Mouse (Mus musculus): Measurements from ENCODE around the gene Optn. TPM values are rescaled to one million over a fixed set of nuclear protein-coding genes. Genes with fewer than 3 reads are reported as not detected.
A peak's percentile ranks its signal among the peaks of the same experiment; 100 is the strongest.
"Not testable (repeated sequence)": the region's sequence is repeated elsewhere in the genome, so short reads cannot be mapped to it uniquely, and the experiment has no call there.

The Optn gene
- 3.2 and 4.0 TPM in 2 replicates for polyA plus RNA-seq (2015; fragmentation: Nextera tagmentation; extraction: Ambion mirVana)

GRCm38 (mm10) chr2:5063299-5064205 is at the start of gene Optn:
Optn (minus strand) TSS chr2:5064051.
- peak; percentile 45 for DNase-seq (ENCODE audit: low spot score)

DNA sequence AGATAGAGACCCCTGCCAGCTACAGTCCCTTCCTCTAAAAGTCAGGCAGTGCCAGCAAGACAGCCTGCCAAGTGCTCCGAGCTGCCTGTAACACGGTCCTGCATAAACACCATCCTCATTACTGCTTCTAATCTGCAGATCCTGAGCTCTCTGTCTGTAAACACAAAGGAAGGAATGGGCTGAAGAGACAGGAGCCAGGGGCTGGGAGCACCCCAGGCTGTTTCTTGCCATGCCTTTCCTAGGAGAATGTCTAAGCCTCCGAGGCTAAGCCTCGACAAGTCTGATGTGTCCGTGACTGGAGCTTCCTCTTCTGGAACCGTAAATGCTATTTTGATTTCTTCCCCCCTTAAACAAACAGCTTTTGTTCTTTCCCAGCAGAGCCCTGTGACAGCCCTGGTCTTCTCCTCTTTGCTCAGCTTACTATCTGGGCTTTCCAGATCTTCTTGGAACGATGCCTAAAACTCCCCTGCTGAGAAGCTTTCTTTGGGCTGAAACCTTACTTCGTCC is 49.0 kb upstream of the Optn start:
- DNase-seq (ENCODE audit: low spot score) = no peak

DNA sequence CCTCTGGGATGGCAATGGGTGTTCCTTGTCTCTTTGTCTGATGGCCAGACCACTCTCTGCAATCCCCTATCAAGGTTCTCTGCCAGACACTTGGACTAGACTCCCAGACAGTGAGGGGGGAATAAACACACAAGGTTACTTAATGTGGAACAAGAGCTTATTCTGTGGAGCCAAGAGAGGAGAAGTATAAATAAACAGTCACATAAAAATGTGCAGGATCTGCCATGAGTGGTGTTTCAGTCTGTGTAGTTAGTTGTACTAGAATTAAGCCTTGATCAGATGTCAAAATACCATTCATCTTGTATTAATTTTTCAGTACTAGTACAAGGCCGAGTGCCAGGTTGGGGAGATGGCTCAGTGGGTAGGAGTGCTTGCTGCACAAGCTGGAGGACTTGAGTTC is 39.0 kb upstream of the Optn start:
- no peak for DNase-seq (ENCODE audit: low spot score)

DNA sequence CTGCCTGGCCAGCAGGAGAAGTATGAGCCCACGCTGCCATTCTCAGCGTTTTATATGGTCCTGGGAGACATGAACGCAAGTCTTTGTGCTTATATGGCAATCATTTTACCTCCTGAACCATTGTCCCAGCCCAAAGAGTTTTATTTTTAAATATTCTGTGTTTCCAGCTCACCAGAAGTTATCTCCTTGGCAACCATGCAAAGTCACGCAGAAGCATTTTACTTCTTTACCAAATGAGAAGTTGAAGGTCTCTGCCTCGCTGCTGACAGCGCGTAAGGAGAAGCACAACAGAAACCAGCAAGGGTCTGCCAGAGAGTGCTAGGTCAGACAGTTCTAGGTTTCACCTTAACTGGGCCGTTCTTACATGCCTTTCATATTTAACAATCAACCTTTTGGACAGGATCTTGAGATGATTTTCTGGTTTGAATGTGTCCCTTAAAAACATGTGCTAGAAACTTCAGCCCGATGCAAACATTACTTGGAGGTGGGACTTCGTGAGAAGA is 37.9 kb upstream of the Optn start:
- no peak for DNase-seq (ENCODE audit: low spot score)

DNA sequence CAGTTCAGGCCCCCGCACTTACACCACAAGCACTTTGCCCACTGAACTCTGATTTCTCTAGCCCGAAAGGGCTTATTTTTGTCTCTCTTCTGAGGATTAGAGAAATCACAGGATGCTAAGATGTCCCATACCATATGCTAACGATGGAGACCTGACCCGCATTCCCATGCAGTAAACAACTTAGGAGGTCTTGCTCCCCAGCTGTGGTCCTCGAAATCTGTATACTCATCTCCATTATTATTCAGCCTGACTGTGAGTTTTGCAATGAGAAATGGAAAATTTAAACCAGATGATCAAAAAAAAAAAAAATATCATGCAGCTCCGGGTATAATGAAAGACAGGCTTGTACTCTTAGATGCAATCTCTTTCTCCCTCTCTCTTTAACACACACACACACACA is 35.3 kb upstream of the Optn start:
- DNase-seq (ENCODE audit: low spot score) = no peak

DNA sequence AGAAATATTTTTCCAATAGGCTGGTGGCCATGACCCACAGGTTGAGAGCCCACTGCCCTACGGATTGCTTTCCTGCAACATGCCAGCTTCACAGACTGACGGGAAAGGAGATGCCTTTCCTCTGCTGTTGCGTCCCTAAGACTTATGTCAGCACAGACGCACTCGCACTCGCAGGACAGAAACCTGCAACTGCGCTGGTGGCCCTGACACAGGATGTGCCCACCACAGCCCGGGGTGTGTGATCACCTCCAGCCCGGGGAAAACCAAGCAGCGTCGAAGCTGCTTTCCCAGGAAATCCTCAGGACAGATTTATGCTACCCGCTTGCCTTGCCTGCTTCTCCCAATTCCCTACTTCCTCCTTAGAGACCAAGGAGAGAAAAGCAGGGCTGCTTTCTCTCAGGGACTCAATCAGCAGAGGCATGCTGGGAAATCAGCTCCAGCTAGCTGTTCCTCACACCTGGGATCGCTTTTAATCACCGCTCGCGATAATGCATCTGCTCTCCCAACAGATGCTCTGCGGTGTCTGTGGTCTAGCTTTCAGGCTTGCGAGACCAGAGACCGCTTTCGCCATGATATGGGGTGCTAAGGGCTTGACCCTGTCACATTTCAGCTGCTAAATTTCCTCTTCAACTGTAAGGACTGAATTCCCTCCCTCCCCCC is 34.1 kb upstream of the Optn start:
- peak; percentile 43 for DNase-seq (ENCODE audit: low spot score)

GRCm38 (mm10) chr2:5095316-5095715 is 31.5 kb upstream of the Optn start:
- no peak for DNase-seq (ENCODE audit: low spot score)

DNA sequence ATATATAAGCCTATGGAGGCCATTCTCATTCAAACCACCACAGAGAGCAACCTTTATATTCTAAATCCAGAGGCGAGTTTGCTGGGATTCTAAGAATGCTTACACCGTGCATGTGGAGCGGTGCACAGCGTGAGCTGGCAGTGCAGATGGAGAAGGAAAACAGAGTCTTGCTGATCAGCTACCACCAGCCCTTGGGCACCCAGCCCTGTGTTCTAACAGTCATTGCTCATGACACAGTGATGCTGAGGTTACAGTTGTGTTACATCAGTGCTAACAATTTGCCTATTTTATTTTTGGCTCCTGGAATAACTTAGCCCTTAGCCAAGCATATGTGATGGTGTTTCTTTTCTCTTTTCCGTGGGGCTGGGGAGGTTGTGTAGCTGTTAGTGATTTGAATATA is 31.0 kb upstream of the Optn start:
- DNase-seq (ENCODE audit: low spot score) = no peak

DNA sequence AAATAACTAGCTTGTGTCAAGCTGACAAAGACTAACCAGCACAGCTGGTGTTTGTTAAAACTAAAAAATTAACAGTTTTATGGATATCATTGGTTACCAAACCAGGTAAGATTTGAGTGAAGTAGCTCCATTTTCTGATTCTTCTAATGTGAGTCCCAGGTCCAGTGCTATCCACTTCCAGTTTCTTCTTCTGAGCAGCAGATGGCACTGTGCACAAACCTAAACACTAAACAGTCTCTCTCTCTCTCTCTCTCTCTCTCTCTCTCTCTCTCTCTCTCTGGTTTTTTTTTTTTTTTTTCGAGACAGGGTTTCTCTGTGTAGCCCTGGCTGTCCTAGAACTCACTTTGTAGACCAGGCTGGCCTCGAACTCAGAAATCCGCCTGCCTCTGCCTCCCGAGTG is 26.5 kb upstream of the Optn start:
- peak; percentile 30 for DNase-seq (ENCODE audit: low spot score)

DNA sequence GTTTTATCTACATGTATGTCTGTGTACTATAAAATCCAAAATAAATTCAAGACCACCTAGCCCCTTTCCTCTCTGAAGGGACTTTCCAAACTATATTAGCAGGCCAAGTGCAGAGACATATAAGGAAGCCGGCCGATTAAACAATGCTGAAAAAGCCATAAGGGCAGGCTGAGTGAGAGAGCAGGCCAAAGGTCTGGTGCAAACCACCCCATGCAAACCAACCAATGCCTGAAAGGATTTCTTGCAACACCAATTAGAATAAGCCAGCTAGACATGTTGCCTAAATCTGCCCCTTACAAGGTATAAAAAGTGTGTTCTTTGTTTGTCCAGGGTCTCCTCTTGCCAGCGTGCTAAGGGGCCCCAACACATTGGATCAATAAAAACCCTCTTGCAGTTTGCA is 23.8 kb upstream of the Optn start:
- no peak for DNase-seq (ENCODE audit: low spot score)

DNA sequence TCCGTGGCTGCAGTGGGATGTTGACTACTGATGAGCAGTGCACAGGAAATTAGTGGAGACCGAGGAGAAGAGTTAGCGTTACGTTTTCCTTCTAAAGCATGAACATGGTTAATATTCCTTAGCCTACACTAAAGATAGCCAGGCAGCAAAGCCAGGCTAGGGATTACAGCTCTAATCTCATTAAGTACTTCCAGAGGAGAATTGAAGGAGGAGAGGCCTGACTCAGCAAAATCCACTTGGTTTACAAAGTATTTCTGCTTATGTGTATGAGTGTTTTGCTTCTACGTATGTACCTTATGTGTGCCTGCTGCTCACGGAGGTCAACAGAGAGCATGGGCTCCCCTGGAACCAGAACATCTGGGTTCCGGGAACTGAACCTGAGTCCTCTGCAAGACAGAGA is 19.9 kb upstream of the Optn start:
- DNase-seq (ENCODE audit: low spot score) = no peak

DNA sequence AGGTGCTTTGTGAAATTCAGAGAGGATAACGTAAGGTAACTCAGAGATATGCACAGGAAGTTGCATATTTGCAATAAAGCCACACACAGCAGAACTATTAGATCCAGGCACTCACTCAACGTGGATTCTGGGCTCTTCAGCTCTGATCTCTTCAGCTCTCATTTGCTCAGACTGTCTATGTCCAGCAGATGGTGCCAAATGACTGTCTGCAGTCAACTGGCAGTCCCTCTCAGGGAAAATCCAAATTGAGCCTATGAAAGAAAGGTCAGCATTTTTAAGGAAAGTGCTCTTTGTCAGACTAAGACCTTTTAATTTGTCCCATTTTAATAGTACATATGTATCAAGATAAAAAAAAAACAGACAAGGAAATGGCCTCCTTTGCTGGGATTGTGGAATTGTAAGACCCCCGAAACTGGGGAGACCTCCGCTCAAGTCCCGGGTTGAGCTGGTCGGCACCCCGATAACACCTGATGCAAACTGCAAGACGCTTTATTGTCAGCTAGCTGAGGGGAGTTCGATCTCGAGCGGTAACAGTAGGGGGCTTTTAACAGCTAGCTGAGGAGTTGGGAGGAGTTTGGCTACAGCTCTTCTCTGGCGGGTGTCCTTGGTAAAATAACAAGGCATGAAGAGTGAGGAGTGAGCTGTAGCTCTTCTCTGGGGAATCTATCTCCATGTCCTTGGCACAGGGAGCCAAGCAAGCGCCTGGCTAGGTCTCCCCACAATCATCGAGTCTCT is 16.4 kb upstream of the Optn start:
- peak; percentile 9 for DNase-seq (ENCODE audit: low spot score)

DNA sequence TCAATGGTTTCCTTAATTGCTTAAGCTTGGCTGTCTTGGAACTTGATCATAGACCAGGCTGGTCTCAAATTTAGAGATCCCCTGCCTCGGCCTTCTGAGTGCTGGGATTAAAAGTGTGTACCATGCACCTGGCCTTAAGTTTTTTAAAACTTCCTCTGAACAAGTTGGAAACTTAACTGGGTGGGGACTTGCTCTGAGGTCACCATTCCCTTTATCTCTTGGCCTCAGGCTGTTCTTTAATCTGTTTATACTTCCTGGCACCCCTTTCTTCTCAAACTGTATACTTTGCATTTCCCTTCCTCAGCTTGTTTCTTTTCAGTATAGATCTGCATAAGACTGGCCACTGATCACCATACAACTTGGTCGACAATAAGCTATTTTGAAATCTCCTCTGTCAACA is 14.1 kb upstream of the Optn start:
- no peak for DNase-seq (ENCODE audit: low spot score)

DNA sequence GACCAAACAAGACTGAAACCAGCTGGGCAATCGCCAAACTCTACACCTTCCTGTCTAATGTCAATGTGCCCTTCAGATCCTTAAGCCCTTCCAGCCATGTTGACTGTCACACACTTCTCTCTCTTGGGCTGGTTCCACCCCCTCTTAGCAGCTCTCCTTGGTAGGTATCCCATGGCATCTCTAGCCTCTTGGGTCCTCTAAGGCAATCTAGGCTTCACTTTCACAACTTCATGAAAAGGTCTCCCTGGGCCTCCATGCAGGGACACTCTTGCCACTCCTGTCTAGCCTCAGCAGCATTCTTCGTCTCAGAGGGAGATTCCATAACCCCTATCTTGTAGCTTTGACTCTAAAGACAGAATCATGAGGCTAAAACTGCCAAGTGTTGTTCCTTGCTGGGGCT is 13.6 kb upstream of the Optn start:
- DNase-seq (ENCODE audit: low spot score) = no peak

DNA sequence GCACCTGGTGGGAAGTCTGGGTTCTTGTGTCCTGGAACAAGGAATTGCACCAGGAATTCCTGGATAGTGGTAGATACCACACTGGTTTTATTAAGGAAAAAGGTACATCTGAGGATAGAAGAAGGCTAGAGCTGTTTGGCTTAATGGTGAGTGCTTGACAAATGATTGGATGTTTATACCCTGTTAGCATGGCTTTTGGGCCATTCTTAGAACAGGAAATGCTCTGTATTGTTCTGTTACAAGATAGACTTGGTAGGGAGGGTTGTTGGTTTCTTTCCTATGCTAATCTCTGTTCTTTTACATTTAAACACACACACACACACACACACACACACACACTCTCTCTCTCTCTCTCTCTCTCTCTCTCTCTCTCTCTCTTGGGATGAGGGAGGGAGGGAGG is 12.0 kb upstream of the Optn start:
- no peak for DNase-seq (ENCODE audit: low spot score)

GRCm38 (mm10) chr2:5075432-5075831 is 11.6 kb upstream of the Optn start:
- DNase-seq (ENCODE audit: low spot score) = no peak

DNA sequence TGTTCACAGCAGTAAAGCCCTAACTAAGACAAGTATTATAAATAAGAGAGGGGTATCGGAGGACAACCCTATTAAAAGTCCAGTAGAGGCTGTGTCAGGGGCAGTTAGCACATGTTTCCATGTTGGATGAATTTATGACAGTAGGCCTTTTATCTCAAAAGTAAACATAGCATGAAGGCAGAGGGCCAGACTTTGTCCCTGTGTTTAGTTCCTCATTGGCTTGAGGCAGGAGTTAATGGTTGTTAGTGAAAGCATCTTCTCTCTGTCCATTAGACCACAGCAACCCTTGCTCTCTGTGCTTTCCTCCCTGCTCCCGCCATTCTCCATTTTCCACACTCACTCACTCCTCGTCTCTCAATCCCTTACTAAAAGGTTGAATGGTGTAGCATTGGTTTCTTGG is 9.9 kb upstream of the Optn start:
- no peak for DNase-seq (ENCODE audit: low spot score)

DNA sequence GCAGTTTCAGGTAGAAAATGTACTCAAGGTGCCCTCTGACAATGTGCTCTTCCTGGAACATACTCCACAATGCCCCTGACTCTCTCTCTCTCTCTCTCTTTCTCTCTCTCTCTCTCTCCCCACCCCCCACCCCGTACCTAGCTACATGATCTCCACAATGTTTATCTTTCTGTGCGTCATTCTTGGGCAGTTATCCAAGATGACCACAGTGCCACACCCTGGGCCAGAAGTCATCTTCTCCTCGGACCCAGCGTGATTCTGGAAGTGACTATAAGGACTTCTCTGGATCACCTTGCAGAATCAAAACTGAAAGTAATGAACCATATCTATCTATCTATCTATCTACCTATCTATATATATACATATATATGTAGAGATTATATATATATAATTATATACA is 4.1 kb upstream of the Optn start:
- no peak for DNase-seq (ENCODE audit: low spot score)

DNA sequence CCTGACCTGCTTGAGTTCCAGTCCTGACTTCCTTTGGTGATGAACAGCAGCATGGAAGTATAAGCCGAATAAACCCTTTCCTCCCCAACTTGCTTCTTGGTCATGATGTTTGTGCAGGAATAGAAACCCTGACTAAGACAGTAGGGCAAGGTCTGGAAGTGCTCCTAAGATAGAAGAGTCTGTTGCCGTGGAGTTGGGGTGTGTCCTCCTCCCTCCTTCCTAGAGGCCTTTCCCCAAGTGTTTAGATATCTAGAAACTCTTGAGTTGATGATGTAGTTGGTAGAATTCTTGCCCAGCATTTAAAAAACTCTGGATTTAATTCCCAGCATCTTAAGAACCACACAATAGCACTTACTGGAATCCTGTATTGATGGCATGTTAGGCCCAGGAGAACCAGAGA is 3.4 kb upstream of the Optn start:
- not testable (repeated sequence) for DNase-seq (ENCODE audit: low spot score)

DNA sequence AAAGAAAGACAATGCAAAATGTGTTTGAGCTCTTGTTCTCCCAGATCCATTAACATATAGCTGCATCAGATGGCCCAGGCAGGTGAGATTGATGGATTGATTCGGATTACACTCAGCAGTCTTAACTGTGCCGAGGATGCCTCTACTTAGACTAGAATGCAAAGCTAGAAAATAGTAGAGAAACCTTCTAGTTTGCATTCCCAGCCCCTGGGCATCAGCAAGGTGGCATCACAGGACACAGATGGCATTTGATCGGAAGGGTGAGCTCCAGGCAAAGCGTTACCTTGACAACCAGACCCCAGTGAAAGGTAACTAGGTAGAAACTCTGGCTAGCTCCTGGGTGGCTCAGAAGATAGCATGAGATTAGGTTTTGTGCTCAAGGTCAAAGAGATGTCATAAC is 396 bp upstream of the Optn start:
- no peak for DNase-seq (ENCODE audit: low spot score)

- DNase-seq (ENCODE audit: low spot score) = no peak
Observed at GRCm38 (mm10) chr2:5062496-5063298, 1.2 kb downstream of the Optn start.
